Mouse (Mus musculus): Measurements from ENCODE around the gene Slc12a9. TPM values are rescaled to one million over a fixed set of nuclear protein-coding genes. Genes with fewer than 3 reads are reported as not detected.

The Slc12a9 gene
- polyA plus RNA-seq, 1 experiment = 24.1 TPM

DNA sequence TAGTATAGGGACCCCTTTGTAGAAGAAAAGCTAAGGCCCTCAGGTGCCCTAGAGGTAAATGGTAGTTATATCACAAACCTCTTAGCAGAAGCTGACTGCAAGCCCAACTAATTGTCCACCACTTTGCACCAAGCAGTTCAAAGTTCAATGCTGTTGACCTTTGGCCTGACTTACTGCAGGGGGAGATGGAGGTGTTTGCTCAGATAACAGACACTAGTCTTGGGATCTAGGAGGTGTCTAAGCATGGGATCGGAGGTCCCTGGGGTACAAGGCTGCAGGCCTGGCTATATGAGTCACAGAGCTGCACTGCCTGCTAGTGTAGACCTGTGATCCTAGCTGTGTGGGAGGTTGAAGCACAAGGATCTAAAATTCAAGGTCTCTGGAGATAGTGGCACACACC, 14.8 kb downstream of the Slc12a9 start:
- WGBS = 78% methylated on average over 1 of the region's 1 CpGs
- TF ChIP-seq CTCF (IDR thresholded peaks at IDR 0.05; ENCODE audit: insufficient read depth, low read length) (no peak), POLR2A (IDR thresholded peaks at IDR 0.05; ENCODE audit: borderline replicate concordance, extremely low read depth, low read depth, low read length) (no peak)
- no peak for DNase-seq

DNA sequence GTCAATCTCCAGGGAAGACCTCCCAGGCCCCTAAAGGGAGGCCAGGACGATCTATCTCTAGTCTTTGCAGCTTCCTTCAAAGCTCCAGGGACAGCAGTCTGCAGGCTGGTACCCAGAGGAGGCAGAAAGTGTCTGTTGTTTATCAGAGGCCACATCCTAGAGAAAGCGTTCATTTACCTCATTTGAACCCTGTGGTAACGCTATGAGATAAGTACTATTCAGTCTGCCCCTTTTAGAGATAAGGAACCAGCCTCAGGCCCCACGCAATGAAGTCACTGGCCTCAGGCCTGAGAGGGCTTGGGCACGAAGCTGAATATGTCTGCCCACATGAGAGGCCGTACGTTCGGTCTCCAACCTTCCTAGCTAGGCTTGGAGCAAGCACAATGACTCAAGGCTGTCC, 16.0 kb downstream of the Slc12a9 start:
- Histone ChIP-seq H3K4me1 (ENCODE audit: control insufficient read depth, insufficient read depth, low read length) (no peaks in the 10 kb centered on the region), H3K4me3 (replicated peaks; ENCODE audit: extremely low read depth, low read depth, low read length) (no peak overlapping the region)
- DNase-seq = no peak
- TF ChIP-seq POLR2A (IDR thresholded peaks at IDR 0.05; ENCODE audit: borderline replicate concordance, extremely low read depth, low read depth, low read length) (no peak), CTCF (IDR thresholded peaks at IDR 0.05; ENCODE audit: insufficient read depth, low read length) (no peak)
- 81% methylated on average over 8 of the region's 8 CpGs for WGBS

More for the DNA sequence above, 14.8 kb downstream of the Slc12a9 start:
- Histone ChIP-seq H3K4me1 (ENCODE audit: control insufficient read depth, insufficient read depth, low read length) (no peaks in the 10 kb centered on the region), H3K4me3 (replicated peaks; ENCODE audit: extremely low read depth, low read depth, low read length) (no peak overlapping the region)

DNA sequence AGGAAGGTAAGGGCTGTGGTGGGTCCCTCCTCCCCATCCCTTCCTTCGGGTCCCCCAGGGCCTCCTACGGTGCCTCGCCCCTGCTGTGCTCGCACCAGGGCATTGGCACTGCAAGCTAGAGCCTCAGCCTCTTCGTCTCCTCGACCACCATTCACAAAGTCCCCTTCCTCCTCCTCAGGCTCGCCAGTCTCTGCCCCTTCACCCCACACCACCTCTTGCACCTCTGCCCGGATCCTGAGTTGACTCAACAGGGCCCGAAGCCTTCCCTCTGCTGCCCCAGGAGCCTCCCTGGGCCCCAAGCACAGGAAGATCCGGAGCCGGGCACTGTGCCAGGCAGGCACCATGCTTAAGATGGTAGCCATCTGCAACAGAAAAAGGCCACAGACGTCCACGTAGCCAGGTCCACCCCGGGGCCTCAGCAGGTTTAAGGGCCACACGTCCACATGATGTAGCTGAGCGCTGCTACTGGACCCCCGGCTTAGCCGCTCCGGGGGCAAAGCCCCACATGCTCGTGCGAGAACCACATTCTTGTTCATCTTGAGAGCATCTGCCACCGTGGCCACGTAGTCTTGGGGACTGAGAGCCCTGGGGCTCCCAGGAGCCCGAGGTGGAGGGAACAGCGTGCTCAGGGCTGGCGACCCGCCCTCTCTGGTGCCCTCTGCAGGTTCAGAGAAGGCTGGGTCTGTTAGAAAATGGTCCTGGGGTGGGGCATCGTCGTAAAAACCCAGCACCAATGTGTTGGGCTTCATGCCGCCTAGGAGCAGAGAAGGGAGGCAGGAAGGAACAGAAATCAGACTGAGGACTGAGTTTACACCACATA, 18.1 kb downstream of the Slc12a9 start:
- Histone ChIP-seq H3K4me1 (ENCODE audit: control insufficient read depth, insufficient read depth, low read length) (no peaks in the 10 kb centered on the region), H3K4me3 (replicated peaks; ENCODE audit: extremely low read depth, low read depth, low read length) (no peak overlapping the region)
- no peak for TF ChIP-seq POLR2A (IDR thresholded peaks at IDR 0.05; ENCODE audit: borderline replicate concordance, extremely low read depth, low read depth, low read length)
- peak; percentile 34; the same call in 1 of the 2 replicates for TF ChIP-seq CTCF (IDR thresholded peaks at IDR 0.05; ENCODE audit: insufficient read depth, low read length)
- WGBS = 52% methylated on average over 30 of the region's 30 CpGs
- no peak for DNase-seq

DNA sequence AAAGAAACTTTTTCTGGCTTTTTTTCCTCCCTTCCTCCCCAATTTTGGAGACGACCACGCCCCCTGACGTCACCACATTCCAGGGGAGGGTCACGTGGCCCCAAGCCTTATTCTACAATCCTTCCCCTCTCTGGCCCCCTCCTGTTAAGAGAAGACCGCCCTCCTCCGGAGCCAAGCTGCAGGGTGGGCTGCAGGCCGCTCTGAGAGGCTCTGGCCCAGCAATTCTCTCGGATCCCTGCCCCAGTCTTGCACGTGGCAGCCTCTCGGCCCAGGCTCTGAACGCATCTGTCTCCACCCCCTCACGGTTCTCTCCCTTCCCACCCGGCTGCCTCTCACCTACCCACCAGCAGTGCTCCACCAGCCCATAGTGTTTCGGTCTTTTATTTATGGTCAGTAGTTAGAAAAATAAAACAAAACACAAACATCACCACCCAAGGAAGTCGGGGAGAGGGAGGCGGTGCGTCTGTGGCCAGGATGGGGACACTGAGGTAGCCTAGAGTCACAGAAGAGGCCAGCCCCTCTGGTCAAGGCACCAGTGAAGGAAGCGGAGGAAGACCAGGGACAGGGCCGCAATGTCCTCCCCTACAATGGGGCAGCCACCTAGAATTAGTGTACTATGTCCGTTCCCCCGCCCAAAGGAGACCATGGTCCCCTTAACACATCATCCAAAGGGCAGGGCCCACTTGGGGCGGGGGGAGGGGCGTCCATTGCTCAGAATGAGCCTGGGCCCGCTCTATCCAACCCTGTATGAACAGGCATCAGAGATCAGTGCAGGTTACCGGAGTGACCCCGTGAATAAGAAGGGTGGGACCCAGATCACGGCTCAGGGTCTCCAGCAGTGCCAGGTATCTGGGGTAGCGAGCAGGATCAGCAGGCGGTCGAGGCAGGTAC, 19.0 kb downstream of the Slc12a9 start, which contains the start of gene Trip6:
Trip6 (minus strand) TSS at position 212 of the 891 bp plus-strand sequence.
- WGBS = 27% methylated on average over 30 of the region's 30 CpGs
- TF ChIP-seq CTCF (IDR thresholded peaks at IDR 0.05; ENCODE audit: insufficient read depth, low read length) (no peak), POLR2A (IDR thresholded peaks at IDR 0.05; ENCODE audit: borderline replicate concordance, extremely low read depth, low read depth, low read length) (no peak)
- Histone ChIP-seq H3K4me1 (ENCODE audit: control insufficient read depth, insufficient read depth, low read length) (no peaks in the 10 kb centered on the region), H3K4me3 (replicated peaks; ENCODE audit: extremely low read depth, low read depth, low read length) (peak within 1 kb of the TSS; percentile 66)
- peak; percentile 85 for DNase-seq

DNA sequence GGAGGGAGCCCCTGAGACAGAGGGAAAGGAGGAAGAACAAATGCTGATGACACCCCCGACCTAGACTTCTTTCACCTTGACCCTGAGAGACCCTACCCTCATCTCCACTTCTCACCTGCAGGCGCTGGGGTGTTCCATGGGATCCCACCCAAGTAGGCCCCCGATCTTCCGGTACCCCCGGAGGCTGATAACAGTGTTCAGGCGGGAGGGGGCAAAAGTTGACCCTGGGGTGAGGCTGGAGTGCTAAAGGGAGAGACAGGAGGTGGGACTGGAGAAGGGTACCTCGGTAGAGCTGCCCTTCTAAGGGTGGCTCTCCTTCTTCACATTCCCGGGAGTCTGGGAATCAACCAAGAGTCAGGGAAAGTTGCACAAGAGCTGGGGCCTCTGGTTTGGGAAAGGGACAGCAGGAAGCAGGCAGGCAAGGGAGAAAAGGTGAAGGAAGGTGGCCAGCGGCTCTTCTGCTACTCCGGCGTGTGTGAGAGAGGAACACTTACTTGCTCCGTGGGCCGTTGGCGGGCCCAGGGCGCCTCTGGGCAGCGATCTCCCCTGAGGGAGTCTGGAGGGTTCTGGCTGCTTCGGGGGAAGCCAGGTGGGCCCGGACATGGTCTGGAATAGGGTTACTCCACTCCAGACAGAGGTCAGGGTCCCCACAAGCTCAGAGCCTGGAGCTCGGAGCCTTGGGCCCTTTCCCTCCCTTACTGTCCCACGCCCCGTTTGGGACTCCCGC, 19.8 kb downstream of the Slc12a9 start:
- H3K4me3 ChIP-seq (replicated peaks; ENCODE audit: extremely low read depth, low read depth, low read length) = peak overlapping the region; percentile 66
- TF ChIP-seq POLR2A (IDR thresholded peaks at IDR 0.05; ENCODE audit: borderline replicate concordance, extremely low read depth, low read depth, low read length) = peak; percentile 68; the same call in 1 of the 2 replicates
- no peak for TF ChIP-seq CTCF (IDR thresholded peaks at IDR 0.05; ENCODE audit: insufficient read depth, low read length)
- DNase-seq = no peak
- H3K4me1 ChIP-seq (ENCODE audit: control insufficient read depth, insufficient read depth, low read length) = no peaks in the 10 kb centered on the region
- 5% methylated on average over 22 of the region's 22 CpGs for WGBS

DNA sequence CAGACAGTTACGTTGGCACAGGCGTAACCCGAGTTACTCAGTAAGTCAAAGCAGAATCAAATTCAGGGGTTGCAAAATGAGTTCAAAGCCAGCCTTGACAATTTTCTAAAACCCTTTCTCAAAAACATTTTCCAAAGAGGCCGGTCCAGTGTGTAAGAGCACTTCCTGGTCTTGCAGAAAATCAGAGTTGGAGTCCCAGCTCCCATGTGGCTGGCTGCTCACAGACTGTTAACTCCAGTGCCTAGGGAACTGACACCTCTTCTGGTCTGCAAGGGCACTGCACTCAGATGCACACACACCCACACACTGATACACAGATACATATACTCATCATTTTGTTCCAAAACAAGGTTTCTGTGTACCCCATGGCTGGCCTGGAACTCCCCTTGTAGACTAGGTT, 25.0 kb downstream of the Slc12a9 start:
- TF ChIP-seq CTCF (IDR thresholded peaks at IDR 0.05; ENCODE audit: insufficient read depth, low read length) = no peak
- no peak for TF ChIP-seq POLR2A (IDR thresholded peaks at IDR 0.05; ENCODE audit: borderline replicate concordance, extremely low read depth, low read depth, low read length)
- no peak overlapping the region for H3K4me3 ChIP-seq (replicated peaks; ENCODE audit: extremely low read depth, low read depth, low read length)
- peaks cover 9% of the 10 kb centered on the region for H3K4me1 ChIP-seq (ENCODE audit: control insufficient read depth, insufficient read depth, low read length)
- DNase-seq = no peak
- 92% methylated on average over 4 of the region's 4 CpGs for WGBS

DNA sequence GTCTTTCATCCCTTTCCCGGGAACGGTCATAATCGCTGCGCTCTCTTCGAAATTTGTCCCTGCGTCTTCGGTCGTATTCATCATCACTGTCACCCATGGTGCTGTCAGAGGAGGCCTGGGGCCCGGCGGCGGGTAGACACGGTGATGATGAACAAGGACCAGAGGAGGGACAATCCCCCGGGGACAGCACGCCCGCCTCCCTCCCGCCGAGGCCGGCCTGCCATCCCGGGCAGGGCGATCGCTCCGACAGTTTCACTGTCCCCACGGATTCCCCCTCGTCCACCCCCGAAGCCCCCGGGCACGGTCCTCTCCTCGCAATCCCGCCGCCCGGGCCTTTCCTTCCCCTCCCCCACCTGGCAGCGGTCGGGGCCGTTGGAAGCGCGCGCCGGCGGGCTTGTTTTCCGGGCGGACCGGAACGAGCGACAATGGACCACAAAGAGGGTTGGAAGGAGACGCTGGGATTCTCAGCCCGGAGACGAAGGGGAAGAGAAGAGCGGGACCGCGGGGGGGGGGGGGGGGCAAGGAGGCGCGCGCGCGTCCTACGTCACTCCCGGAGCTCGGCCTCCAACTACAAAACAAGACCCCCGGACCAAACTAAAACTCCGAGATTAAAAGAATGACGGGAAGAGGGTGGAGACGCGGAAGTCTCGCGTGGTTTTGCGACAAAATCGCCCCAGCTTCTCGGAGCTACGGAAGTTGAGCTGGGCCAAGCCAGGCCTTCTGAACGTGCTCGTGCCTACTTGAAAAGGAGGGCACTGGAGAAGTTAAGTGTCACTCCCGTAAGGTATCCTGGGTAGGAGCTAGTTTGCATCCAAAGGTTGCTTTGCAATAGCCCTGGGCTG, 26.1 kb downstream of the Slc12a9 start, which contains the start of gene Srrt:
Srrt (minus strand) TSS at position 604 of the 842 bp plus-strand sequence.
- TF ChIP-seq POLR2A (IDR thresholded peaks at IDR 0.05; ENCODE audit: borderline replicate concordance, extremely low read depth, low read depth, low read length) (peak; percentile 71; the same call in 1 of the 2 replicates), CTCF (IDR thresholded peaks at IDR 0.05; ENCODE audit: insufficient read depth, low read length) (no peak)
- peaks cover 9% of the 10 kb centered on the region for H3K4me1 ChIP-seq (ENCODE audit: control insufficient read depth, insufficient read depth, low read length)
- under 1% methylated on average over 57 of the region's 72 CpGs for WGBS
- peak within 1 kb of the TSS; percentile 88 for H3K4me3 ChIP-seq (replicated peaks; ENCODE audit: extremely low read depth, low read depth, low read length)
- DNase-seq = peak; percentile 85

DNA sequence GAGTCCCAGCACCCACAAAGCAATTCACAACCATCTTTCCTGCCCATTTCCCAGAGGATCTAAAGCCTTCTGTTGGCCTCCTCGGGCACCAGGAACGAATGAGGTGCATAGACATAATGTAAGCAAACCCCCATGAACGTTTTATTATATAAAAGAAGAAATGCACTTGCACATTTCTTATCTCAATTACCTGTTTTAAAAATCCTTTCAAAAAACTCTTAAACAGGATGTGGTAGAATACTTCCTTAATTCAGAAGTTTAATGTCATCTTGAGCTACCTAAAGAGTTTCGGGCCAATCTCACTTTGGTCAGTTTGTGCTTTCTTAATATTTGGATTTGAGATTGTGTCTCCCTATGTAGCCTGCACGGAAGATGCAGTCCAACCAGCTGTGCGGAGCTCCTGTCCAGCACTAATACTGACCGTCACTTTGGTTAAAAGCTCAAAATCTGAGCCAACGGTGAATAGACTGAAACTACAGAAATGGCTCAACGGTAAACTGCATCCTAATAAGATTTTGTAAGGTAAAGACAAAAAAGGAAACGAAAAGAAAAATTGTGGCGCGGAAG, 26.9 kb downstream of the Slc12a9 start:
- Histone ChIP-seq H3K4me3 (replicated peaks; ENCODE audit: extremely low read depth, low read depth, low read length) (peak overlapping the region; percentile 88), H3K4me1 (ENCODE audit: control insufficient read depth, insufficient read depth, low read length) (peaks cover 9% of the 10 kb centered on the region)
- TF ChIP-seq POLR2A (IDR thresholded peaks at IDR 0.05; ENCODE audit: borderline replicate concordance, extremely low read depth, low read depth, low read length) (no peak), CTCF (IDR thresholded peaks at IDR 0.05; ENCODE audit: insufficient read depth, low read length) (no peak)
- 3% methylated on average over 12 of the region's 12 CpGs for WGBS
- no peak for DNase-seq
